Mouse (Mus musculus): ENCODE data around the gene Ifi205. TPM values are rescaled to one million over a fixed set of nuclear protein-coding genes. Genes with fewer than 3 reads are reported as not detected.
"Not testable (repeated sequence)": the region's sequence is repeated elsewhere in the genome, so short reads cannot be mapped to it uniquely, and the experiment has no call there.

Gene Ifi205
- total and polyA plus RNA-seq, 2 experiments = 0.22 to 2.5 TPM

DNA sequence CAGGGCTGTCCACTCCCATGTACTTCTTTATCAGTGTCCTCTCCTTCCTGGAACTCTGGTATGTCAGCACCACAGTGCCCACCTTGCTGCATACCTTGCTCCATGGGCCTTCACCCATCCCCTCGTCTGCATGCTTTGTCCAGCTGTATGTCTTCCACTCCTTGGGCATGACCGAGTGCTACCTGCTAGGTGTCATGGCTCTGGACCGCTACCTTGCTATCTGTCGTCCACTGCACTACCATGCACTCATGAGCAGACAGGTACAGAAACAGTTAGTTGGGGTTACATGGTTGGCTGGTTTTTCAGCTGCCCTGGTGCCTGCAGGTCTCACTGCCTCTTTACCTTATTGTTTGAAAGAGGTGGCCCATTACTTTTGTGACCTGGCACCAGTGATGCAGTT is 18.9 kb upstream of the Ifi205 start:
- H3K4me3 ChIP-seq (ENCODE audit: insufficient read depth, low read depth, low read length) = no peak overlapping the region
- no peak overlapping the region for H3K27ac ChIP-seq (replicated peaks; ENCODE audit: insufficient read depth, low read depth, low read length)
- H3K4me1 ChIP-seq (ENCODE audit: control insufficient read depth, insufficient read depth, low read length) = no peaks in the 10 kb centered on the region
- H3K36me3 ChIP-seq (ENCODE audit: control insufficient read depth, insufficient read depth, low read length) = no peaks in the 10 kb centered on the region
- no peak for DNase-seq (ENCODE audit: extremely low read depth, low read depth, low spot score)
- no peaks in the 10 kb centered on the region for H3K27me3 ChIP-seq (ENCODE audit: control insufficient read depth, insufficient read depth, low read length)
- TF ChIP-seq POLR2A (IDR thresholded peaks at IDR 0.05; ENCODE audit: extremely low read depth, insufficient read depth, low read length) (no peak), CTCF (IDR thresholded peaks at IDR 0.05; ENCODE audit: low read depth, low read length) (no peak)
- 74% methylated on average over 4 of the region's 4 CpGs for WGBS
- H3K9ac ChIP-seq (ENCODE audit: low read depth, low read length) = no peak overlapping the region
- H3K79me2 ChIP-seq (ENCODE audit: control insufficient read depth, insufficient read depth, low read length) = no peaks in the 10 kb centered on the region

DNA sequence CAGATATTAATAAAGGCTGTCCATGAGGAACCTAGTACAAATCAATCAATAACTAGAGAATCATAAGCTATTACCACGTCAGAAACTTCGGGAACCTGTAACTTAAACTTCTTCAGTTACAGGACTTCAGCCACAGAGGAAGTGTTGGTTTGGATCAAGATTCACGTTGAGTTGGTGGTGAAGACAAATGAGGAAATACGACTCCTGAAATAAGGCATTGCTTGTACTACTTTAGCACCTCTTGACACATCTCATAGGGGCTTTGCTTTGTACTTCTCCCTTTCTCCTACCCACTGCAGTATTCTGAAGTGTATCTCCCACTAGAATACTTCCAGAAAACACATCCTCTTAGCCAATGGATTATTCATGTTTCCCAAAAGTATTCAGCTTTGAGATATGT is 17.7 kb upstream of the Ifi205 start:
- not testable (repeated sequence) for H3K4me1 ChIP-seq (ENCODE audit: control insufficient read depth, insufficient read depth, low read length); H3K36me3 ChIP-seq (ENCODE audit: control insufficient read depth, insufficient read depth, low read length); DNase-seq (ENCODE audit: extremely low read depth, low read depth, low spot score); H3K79me2 ChIP-seq (ENCODE audit: control insufficient read depth, insufficient read depth, low read length); H3K27ac ChIP-seq (replicated peaks; ENCODE audit: insufficient read depth, low read depth, low read length); H3K9ac ChIP-seq (ENCODE audit: low read depth, low read length); H3K4me3 ChIP-seq (ENCODE audit: insufficient read depth, low read depth, low read length); H3K27me3 ChIP-seq (ENCODE audit: control insufficient read depth, insufficient read depth, low read length)
- 74% methylated on average over 4 of the region's 4 CpGs for WGBS

DNA sequence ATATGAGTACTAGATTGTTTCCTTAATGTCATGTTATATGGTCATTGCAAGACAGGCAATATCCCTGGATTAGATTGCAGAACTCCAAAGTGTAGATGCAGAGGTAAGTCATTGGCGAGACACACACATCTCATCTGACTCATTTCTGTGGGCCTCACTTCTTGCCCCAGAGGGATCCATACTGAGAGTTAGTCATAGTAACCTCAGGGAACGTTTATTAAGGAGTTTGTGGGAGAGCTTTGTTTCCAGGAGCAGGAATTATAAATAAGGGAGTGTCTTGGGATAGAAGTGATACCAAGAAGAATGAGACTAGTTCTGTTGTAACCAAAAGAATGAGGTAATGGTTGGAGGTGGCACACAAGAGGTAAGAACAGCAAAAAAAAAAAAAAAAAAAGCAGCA is 17.3 kb upstream of the Ifi205 start, which contains the start of gene Olfr432:
Gene Olfr432, plus strand, starts transcription at position 313 of the 400 bp plus-strand sequence.
- Histone ChIP-seq H3K27me3 (ENCODE audit: control insufficient read depth, insufficient read depth, low read length) (no peaks in the 10 kb centered on the region), H3K36me3 (ENCODE audit: control insufficient read depth, insufficient read depth, low read length) (no peaks in the 10 kb centered on the region), H3K9ac (ENCODE audit: low read depth, low read length) (no peak within 1 kb of the TSS), H3K27ac (replicated peaks; ENCODE audit: insufficient read depth, low read depth, low read length) (no peak within 1 kb of the TSS), H3K79me2 (ENCODE audit: control insufficient read depth, insufficient read depth, low read length) (no peaks in the 10 kb centered on the region), H3K4me1 (ENCODE audit: control insufficient read depth, insufficient read depth, low read length) (no peaks in the 10 kb centered on the region), H3K4me3 (ENCODE audit: insufficient read depth, low read depth, low read length) (no peak within 1 kb of the TSS)
- TF ChIP-seq CTCF (IDR thresholded peaks at IDR 0.05; ENCODE audit: low read depth, low read length) (no peak), POLR2A (IDR thresholded peaks at IDR 0.05; ENCODE audit: extremely low read depth, insufficient read depth, low read length) (no peak)
- DNase-seq (ENCODE audit: extremely low read depth, low read depth, low spot score) = no peak
- 53% methylated on average over 2 of the region's 2 CpGs for WGBS

DNA sequence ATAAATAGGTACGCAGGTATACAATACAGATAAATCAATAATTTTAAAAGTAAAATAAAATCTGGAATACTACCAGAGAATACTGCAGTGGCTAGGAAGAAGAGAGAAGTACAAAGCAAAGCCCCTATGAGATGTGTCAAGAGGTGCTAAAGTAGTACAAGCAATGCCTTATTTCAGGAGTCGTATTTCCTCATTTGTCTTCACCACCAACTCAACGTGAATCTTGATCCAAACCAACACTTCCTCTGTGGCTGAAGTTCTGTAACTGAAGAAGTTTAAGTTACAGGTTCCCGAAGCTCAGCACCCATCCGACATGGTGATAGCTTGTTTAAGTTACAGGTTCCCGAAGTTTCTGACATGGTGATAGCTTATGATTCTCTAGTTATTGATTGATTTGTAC is 16.6 kb upstream of the Ifi205 start:
- H3K4me3 ChIP-seq (ENCODE audit: insufficient read depth, low read depth, low read length); DNase-seq (ENCODE audit: extremely low read depth, low read depth, low spot score); H3K9ac ChIP-seq (ENCODE audit: low read depth, low read length); H3K79me2 ChIP-seq (ENCODE audit: control insufficient read depth, insufficient read depth, low read length); H3K27ac ChIP-seq (replicated peaks; ENCODE audit: insufficient read depth, low read depth, low read length); H3K4me1 ChIP-seq (ENCODE audit: control insufficient read depth, insufficient read depth, low read length); H3K27me3 ChIP-seq (ENCODE audit: control insufficient read depth, insufficient read depth, low read length); H3K36me3 ChIP-seq (ENCODE audit: control insufficient read depth, insufficient read depth, low read length): not testable (repeated sequence)
- WGBS = 73% methylated on average over 6 of the region's 6 CpGs

DNA sequence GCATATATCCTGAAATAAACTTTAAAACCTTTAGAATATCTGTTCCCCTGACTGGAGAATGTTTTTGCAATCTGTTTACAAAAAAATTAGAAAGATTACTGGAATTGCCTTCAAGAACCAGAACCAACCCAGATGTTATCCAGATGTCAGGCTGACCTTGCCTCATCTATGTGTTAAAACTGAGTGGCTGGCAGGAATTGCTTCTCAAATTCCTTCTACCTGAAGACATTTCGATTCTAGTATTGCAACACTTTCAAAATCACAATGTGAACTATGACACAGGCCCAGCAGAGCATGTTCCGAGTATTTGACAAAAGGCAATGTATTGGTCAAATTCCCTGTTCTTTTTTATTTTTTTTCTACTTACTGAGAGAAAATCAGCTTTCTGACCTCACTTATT is 12.8 kb upstream of the Ifi205 start:
- 62% methylated on average over 2 of the region's 2 CpGs for WGBS
- H3K79me2 ChIP-seq (ENCODE audit: control insufficient read depth, insufficient read depth, low read length) = no peaks in the 10 kb centered on the region

DNA sequence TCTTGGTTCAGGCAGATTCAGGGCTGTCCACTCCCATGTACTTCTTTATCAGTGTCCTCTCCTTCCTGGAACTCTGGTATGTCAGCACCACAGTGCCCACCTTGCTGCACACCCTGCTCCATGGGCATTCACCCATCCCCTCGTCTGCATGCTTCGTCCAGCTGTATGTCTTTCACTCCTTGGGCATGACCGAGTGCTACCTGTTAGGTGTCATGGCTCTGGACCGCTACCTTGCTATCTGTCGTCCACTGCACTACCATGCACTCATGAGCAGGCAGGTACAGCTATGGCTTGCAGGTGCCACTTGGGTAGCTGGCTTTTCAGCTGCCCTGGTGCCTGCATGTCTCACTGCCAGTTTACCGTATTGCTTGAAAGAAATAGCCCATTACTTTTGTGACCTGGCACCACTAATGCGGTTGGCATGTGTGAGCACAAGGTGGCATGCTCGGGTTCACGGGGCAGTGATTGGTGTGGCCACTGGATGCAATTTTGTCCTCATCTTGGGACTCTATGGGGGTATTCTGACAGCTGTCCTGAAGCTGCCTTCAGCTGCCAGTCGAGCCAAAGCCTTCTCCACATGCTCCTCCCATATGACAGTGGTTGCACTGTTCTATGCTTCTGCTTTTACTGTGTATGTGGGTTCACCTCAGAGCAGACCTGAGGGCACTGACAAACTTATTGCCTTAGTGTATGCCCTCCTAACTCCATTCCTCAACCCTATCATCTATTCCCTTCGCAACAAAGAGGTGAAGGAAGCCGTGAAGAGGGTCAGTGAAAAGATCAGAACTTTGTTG is 10.7 kb upstream of the Ifi205 start:
- H3K27ac ChIP-seq (replicated peaks; ENCODE audit: insufficient read depth, low read depth, low read length); H3K27me3 ChIP-seq (ENCODE audit: control insufficient read depth, insufficient read depth, low read length); H3K9ac ChIP-seq (ENCODE audit: low read depth, low read length); H3K79me2 ChIP-seq (ENCODE audit: control insufficient read depth, insufficient read depth, low read length); H3K4me1 ChIP-seq (ENCODE audit: control insufficient read depth, insufficient read depth, low read length); DNase-seq (ENCODE audit: extremely low read depth, low read depth, low spot score); H3K4me3 ChIP-seq (ENCODE audit: insufficient read depth, low read depth, low read length); H3K36me3 ChIP-seq (ENCODE audit: control insufficient read depth, insufficient read depth, low read length): not testable (repeated sequence)
- 83% methylated on average over 12 of the region's 12 CpGs for WGBS

More for the DNA sequence above, 12.8 kb upstream of the Ifi205 start:
- Histone ChIP-seq H3K4me3 (ENCODE audit: insufficient read depth, low read depth, low read length) (no peak overlapping the region), H3K4me1 (ENCODE audit: control insufficient read depth, insufficient read depth, low read length) (no peaks in the 10 kb centered on the region), H3K9ac (ENCODE audit: low read depth, low read length) (no peak overlapping the region), H3K27me3 (ENCODE audit: control insufficient read depth, insufficient read depth, low read length) (no peaks in the 10 kb centered on the region), H3K36me3 (ENCODE audit: control insufficient read depth, insufficient read depth, low read length) (no peaks in the 10 kb centered on the region), H3K27ac (replicated peaks; ENCODE audit: insufficient read depth, low read depth, low read length) (no peak overlapping the region)
- TF ChIP-seq CTCF (IDR thresholded peaks at IDR 0.05; ENCODE audit: low read depth, low read length) (no peak), POLR2A (IDR thresholded peaks at IDR 0.05; ENCODE audit: extremely low read depth, insufficient read depth, low read length) (no peak)
- DNase-seq (ENCODE audit: extremely low read depth, low read depth, low spot score) = no peak
